Mouse (Mus musculus) cerebellum, adult 2 months (tissue): ENCODE measurements around the gene Ppdpf.

Experiments used
- CTCF ChIP-seq: fragments of 200-500 bp; IDR thresholded peaks from 2 replicates; pipeline ENCODE4 v1.5.1; 2011; ENCODE audit warnings: low read depth, mild to moderate bottlenecking, control low read depth, low read length, moderate library complexity, borderline replicate concordance; ENCODE audit not compliant: insufficient read depth
- POLR2A ChIP-seq: fragments of 200-500 bp; IDR thresholded peaks from 2 replicates; pipeline ENCODE4 v1.6.1; 2011; ENCODE audit warnings: low read length, control low read depth, borderline replicate concordance; ENCODE audit not compliant: insufficient read depth

DNA sequence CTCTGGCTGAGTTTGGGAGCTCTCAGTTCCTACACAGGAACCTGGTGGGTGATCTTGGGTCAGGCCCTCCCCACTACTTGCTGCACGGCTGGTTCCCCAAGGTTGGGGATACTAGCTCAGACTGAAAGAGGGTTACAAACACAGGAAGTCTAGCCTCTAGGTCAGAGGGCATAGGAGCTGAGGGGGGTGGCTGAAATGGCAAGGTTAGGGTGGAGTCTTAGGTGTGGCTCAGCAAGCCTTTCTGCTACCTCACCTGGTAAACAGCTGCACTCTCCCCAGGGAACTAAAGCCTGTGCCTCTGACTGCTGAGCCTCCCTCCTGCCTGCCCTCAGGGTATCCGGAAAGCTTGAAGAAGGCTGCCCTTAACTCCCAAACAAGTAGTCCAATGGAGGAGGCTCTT is 1.6 kb downstream of the Ppdpf start:
- TF ChIP-seq POLR2A (no peak), CTCF (no peak)
